ENCODE assay signal across 8 mouse cellular contexts in genomic region chr3:104780561-104781420, GRCm38 (mm10). TPM values are rescaled to one million over a fixed set of nuclear protein-coding genes. Genes with fewer than 3 reads are reported as not detected.
A peak's percentile ranks its signal among the peaks of the same experiment; 100 is the strongest.
DNase-seq lines count a peak whose midpoint lies in the region; ATAC-seq and TF ChIP-seq lines count a peak whose summit lies in the region.

Gene Ppm1j, plus strand, starts transcription at chr3:104781056.

- no peaks in the 10 kb centered on the region for H3K9me3 ChIP-seq in ES-E14 (ENCODE audit: control insufficient read depth, insufficient read depth, low read depth, low read length)
- no peaks in the 10 kb centered on the region for H3K9me3 ChIP-seq in forebrain, embryonic 14.5 days (replicated peaks; ENCODE audit: control insufficient read depth, low read length)
- H3K9me3 ChIP-seq in limb, embryonic 12.5 days, result no peaks in the 10 kb centered on the region
- H3K9me3 ChIP-seq in midbrain, embryonic 11.5 days (ENCODE audit: control insufficient read depth, low read length), result no peaks in the 10 kb centered on the region
- no peaks in the 10 kb centered on the region for H3K9me3 ChIP-seq in stomach, embryonic 15.5 days

- in situ Hi-C loops in ES-E14 (cut with MboI; ENCODE audit: low sequenced_read_pairs in 2 of 2, unreplicated experiment in 2 of 2), result no loop called here

- H3K36me3 ChIP-seq in ES-E14 (ENCODE audit: control insufficient read depth, insufficient read depth, low read length, poor library complexity, severe bottlenecking), result peaks cover 5% of the 10 kb centered on the region
- H3K36me3 ChIP-seq in forebrain, embryonic 14.5 days (ENCODE audit: control insufficient read depth, insufficient read depth, low read length), result no peaks in the 10 kb centered on the region
- no peaks in the 10 kb centered on the region for H3K36me3 ChIP-seq in limb, embryonic 12.5 days
- no peaks in the 10 kb centered on the region for H3K36me3 ChIP-seq in midbrain, embryonic 11.5 days (ENCODE audit: control insufficient read depth, insufficient read depth, low read length)
- H3K36me3 ChIP-seq in stomach, embryonic 15.5 days, result no peaks in the 10 kb centered on the region

- H3K4me1 ChIP-seq in ES-E14 (ENCODE audit: control insufficient read depth in 2 of 2, insufficient read depth in 2 of 2, low read length in 2 of 2, poor library complexity in 1 of 2), result peaks cover 5 to 27% of the 10 kb centered on the region in 2 experiments; a peak in 3 of 4 replicates
- peaks cover 10% of the 10 kb centered on the region for H3K4me1 ChIP-seq in forebrain, embryonic 14.5 days (ENCODE audit: control insufficient read depth, insufficient read depth, low read length)
- peaks cover 16% of the 10 kb centered on the region for H3K4me1 ChIP-seq in limb, embryonic 12.5 days (replicated peaks)
- peaks cover 20% of the 10 kb centered on the region for H3K4me1 ChIP-seq in midbrain, embryonic 11.5 days (ENCODE audit: control insufficient read depth, insufficient read depth, low read length)
- peaks cover 26% of the 10 kb centered on the region for H3K4me1 ChIP-seq in stomach, embryonic 15.5 days

- H3K4me3 ChIP-seq in ES-E14 (ENCODE audit: insufficient read depth in 1 of 2, low read depth in 1 of 2, low read length in 2 of 2, poor library complexity in 1 of 2, severe bottlenecking in 1 of 2), result peak within 1 kb of the TSS; percentile 92 to 93
- H3K4me3 ChIP-seq in forebrain, embryonic 14.5 days (ENCODE audit: low read depth, low read length), result peak within 1 kb of the TSS; percentile 40
- peak within 1 kb of the TSS; percentile 52 for H3K4me3 ChIP-seq in limb, embryonic 12.5 days (replicated peaks)
- H3K4me3 ChIP-seq in midbrain, embryonic 11.5 days (ENCODE audit: low read depth, low read length), result peak within 1 kb of the TSS; percentile 38
- H3K4me3 ChIP-seq in stomach, embryonic 15.5 days (replicated peaks), result peak within 1 kb of the TSS; percentile 52

- under 1% methylated on average over 56 of the region's 56 CpGs for WGBS in forebrain, embryonic 14.5 days
- WGBS in limb, embryonic 12.5 days, result under 1% methylated on average over 56 of the region's 56 CpGs
- under 1% methylated on average over 55 of the region's 56 CpGs for WGBS in midbrain, embryonic 11.5 days
- WGBS in stomach, embryonic 15.5 days, result under 1% methylated on average over 56 of the region's 56 CpGs

- peak within 1 kb of the TSS; percentile 85 for H3K4me2 ChIP-seq in forebrain, embryonic 14.5 days (ENCODE audit: low read length)
- peak within 1 kb of the TSS; percentile 97 for H3K4me2 ChIP-seq in limb, embryonic 12.5 days
- H3K4me2 ChIP-seq in midbrain, embryonic 11.5 days, result peak within 1 kb of the TSS; percentile 78
- H3K4me2 ChIP-seq in stomach, embryonic 15.5 days, result peak within 1 kb of the TSS; percentile 100

- H3K9ac ChIP-seq in ES-E14 (ENCODE audit: insufficient read depth, low read depth, low read length, poor library complexity, severe bottlenecking), result peak within 1 kb of the TSS; percentile 84
- H3K9ac ChIP-seq in forebrain, embryonic 14.5 days (ENCODE audit: low read length), result peak within 1 kb of the TSS; percentile 52
- peak within 1 kb of the TSS; percentile 9; the same call in 1 of the 2 replicates for H3K9ac ChIP-seq in limb, embryonic 12.5 days (replicated peaks)
- H3K9ac ChIP-seq in midbrain, embryonic 11.5 days (ENCODE audit: low read length), result peak within 1 kb of the TSS; percentile 46
- H3K9ac ChIP-seq in stomach, embryonic 15.5 days, result peak within 1 kb of the TSS; percentile 34

- peak; percentile 83 for DNase-seq in ES-E14 (ENCODE audit: low read depth, low spot score)
- peak; percentile 46 for DNase-seq in forebrain, embryonic 14.5 days (ENCODE audit: low spot score)
- DNase-seq in heart, postnatal 4 days, result peak; percentile 90
- DNase-seq in midbrain, embryonic 11.5 days (ENCODE audit: low spot score, missing footprints), result peak; percentile 94
- no peak for DNase-seq in right cerebral cortex, postnatal 36 days (ENCODE audit: low spot score in 2 of 2)

- peaks cover 73% of the 10 kb centered on the region for H3K27me3 ChIP-seq in forebrain, embryonic 14.5 days (replicated peaks; ENCODE audit: control insufficient read depth, insufficient read depth, low read length)
- peaks cover 97% of the 10 kb centered on the region for H3K27me3 ChIP-seq in limb, embryonic 12.5 days
- peaks cover 88% of the 10 kb centered on the region for H3K27me3 ChIP-seq in midbrain, embryonic 11.5 days (ENCODE audit: control insufficient read depth, insufficient read depth, low read length)
- H3K27me3 ChIP-seq in stomach, embryonic 15.5 days (replicated peaks), result peaks cover 68% of the 10 kb centered on the region

- peak within 1 kb of the TSS; percentile 14; the same call in 1 of the 2 replicates for H3K27ac ChIP-seq in ES-E14 (ENCODE audit: insufficient read depth, low read depth, low read length, poor library complexity, severe bottlenecking)
- H3K27ac ChIP-seq in forebrain, embryonic 14.5 days (ENCODE audit: low read depth, low read length), result no peak within 1 kb of the TSS
- no peak within 1 kb of the TSS for H3K27ac ChIP-seq in limb, embryonic 12.5 days
- no peak within 1 kb of the TSS for H3K27ac ChIP-seq in midbrain, embryonic 11.5 days (ENCODE audit: low read depth, low read length)
- H3K27ac ChIP-seq in stomach, embryonic 15.5 days, result no peak within 1 kb of the TSS

- peak; percentile 33 for ATAC-seq in activated CD4-positive, CD25-positive, alpha-beta regulatory T cell, adult 4 months
- peak; percentile 68 for ATAC-seq in forebrain, embryonic 14.5 days
- peak; percentile 60 for ATAC-seq in limb, embryonic 12.5 days (ENCODE audit: insufficient number of reproducible peaks, insufficient read depth, low FRiP score, low TSS enrichment, low read depth)
- ATAC-seq in midbrain, embryonic 11.5 days (ENCODE audit: low FRiP score), result peak; percentile 80
- peak; percentile 61; the same call in 1 of the 2 replicates for ATAC-seq in stomach, embryonic 15.5 days (ENCODE audit: insufficient read depth, low FRiP score, low read depth)

TF ChIP-seq in ES-E14, 5 proteins besides CTCF, POLR2A, EP300 and RAD21:
- TF ChIP-seq MAFK (IDR thresholded peaks at IDR 0.05; ENCODE audit: insufficient read depth, low read depth, low read length) (no peak), HCFC1 (IDR thresholded peaks at IDR 0.05; ENCODE audit: borderline replicate concordance, insufficient read depth, low read length) (no peak), ZC3H11A (IDR thresholded peaks at IDR 0.05; ENCODE audit: borderline replicate concordance, low read depth, low read length) (no peak), CHD2 (IDR thresholded peaks at IDR 0.05; ENCODE audit: low read depth, low read length) (no peak), ZNF384 (IDR thresholded peaks at IDR 0.05; ENCODE audit: low read depth, low read length) (no peak)

RNA-seq across cellular contexts. Expression of gene Ppm1j, which starts in this region (rescaled TPM):
- 25.7 and 49.6 TPM in 2 replicates for total RNA-seq in ES-E14 (2012; rRNA removed)
- polyA plus RNA-seq in activated CD4-positive, CD25-positive, alpha-beta regulatory T cell, adult 4 months (2017; shearing (Covaris generic)), result 10 to 100 TPM; 24.1 to 28.0 TPM
- polyA plus RNA-seq in forebrain, embryonic 14.5 days (2014; fragmentation: Nextera tagmentation; extraction: Ambion mirVana), result 0.62 and 0.69 TPM in 2 replicates
- 10 to 100 TPM; 43.2 to 54.1 TPM for total RNA-seq in heart, postnatal 4 days (2021)
- polyA plus RNA-seq in limb, embryonic 12.5 days (2016; fragmentation: Nextera tagmentation; extraction: Ambion mirVana), result 2.6 and 3.4 TPM in 2 replicates
- polyA plus RNA-seq in midbrain, embryonic 11.5 days (2014; fragmentation: Nextera tagmentation; extraction: Ambion mirVana), result 0.44 and 0.97 TPM in 2 replicates
- 3.1 and 4.1 TPM in 2 replicates for polyA plus RNA-seq in stomach, embryonic 15.5 days (2015; fragmentation: Nextera tagmentation; extraction: Ambion mirVana)

Comparison
In these comparisons a context has a peak if more than half of its experiments do, and no peak if none do; other contexts are left out.
1. Peak in DNase-seq, ATAC-seq, H3K4me3 ChIP-seq, H3K9ac ChIP-seq and H3K4me2 ChIP-seq in forebrain, embryonic 14.5 days; RNA of the gene not detected or under 1 TPM.
2. Peak in DNase-seq, ATAC-seq, H3K4me3 ChIP-seq, H3K9ac ChIP-seq and H3K4me2 ChIP-seq in midbrain, embryonic 11.5 days; RNA of the gene not detected or under 1 TPM.
3. DNase-seq: peak in ES-E14 (single experiment) and heart, postnatal 4 days (single experiment); none in right cerebral cortex, postnatal 36 days (0 of 2).
4. H3K4me3 ChIP-seq: peak in every context shown above with its lines; median percentile 92 in ES-E14; 52 in limb, embryonic 12.5 days; 52 in stomach, embryonic 15.5 days; 40 in forebrain, embryonic 14.5 days; 38 in midbrain, embryonic 11.5 days.
5. H3K9ac ChIP-seq: peak in every context shown above with its lines; median percentile 84 in ES-E14; 52 in forebrain, embryonic 14.5 days; 46 in midbrain, embryonic 11.5 days; 34 in stomach, embryonic 15.5 days; 9 in limb, embryonic 12.5 days.
6. Peak in every context shown above with its lines, with median percentiles within 50 percentile points of each other: ATAC-seq and H3K4me2 ChIP-seq.